Mouse (Mus musculus) heart, embryonic 15.5 days (tissue): Measurements from ENCODE around the gene Gm10271. TPM values are rescaled to one million over a fixed set of nuclear protein-coding genes. Genes with fewer than 3 reads are reported as not detected.

Source experiments
- ATAC-seq: fragments of 200-750 bp; cut with Nextera tagmentation; replicated peaks from 2 replicates; pipeline ENCODE4 v1.8.0; 2017; ENCODE audit warnings: low read depth, moderate TSS enrichment; ENCODE audit not compliant: insufficient number of reproducible peaks, insufficient read depth, low FRiP score
- H3K27ac ChIP-seq: fragments of 300-500 bp; sonication (generic); 2 replicates; pipeline ENCODE4 v1.5.1; 2015; ENCODE audit warnings: mild to moderate bottlenecking, inconsistent platforms
- H3K27me3 ChIP-seq: fragments of 300-500 bp; sonication (generic); 2 replicates; pipeline ENCODE4 v1.6.1; 2015; ENCODE audit warnings: inconsistent platforms
- H3K36me3 ChIP-seq: fragments of 300-500 bp; sonication (generic); 2 replicates; pipeline ENCODE4 v1.6.1; 2015; ENCODE audit warnings: mild to moderate bottlenecking, inconsistent platforms
- H3K4me1 ChIP-seq: fragments of 300-500 bp; sonication (generic); replicated peaks from 2 replicates; pipeline ENCODE4 v1.6.1; 2015; ENCODE audit warnings: inconsistent platforms
- H3K4me2 ChIP-seq: fragments of 300-500 bp; sonication (generic); 2 replicates; pipeline ENCODE4 v1.6.1; 2015; ENCODE audit warnings: inconsistent platforms, mild to moderate bottlenecking, moderate library complexity
- H3K4me3 ChIP-seq: fragments of 300-500 bp; sonication (generic); 2 replicates; pipeline ENCODE4 v1.5.1; 2015; ENCODE audit warnings: mild to moderate bottlenecking, inconsistent platforms
- H3K9ac ChIP-seq: fragments of 300-500 bp; sonication (generic); 2 replicates; pipeline ENCODE4 v1.6.1; 2015; ENCODE audit warnings: mild to moderate bottlenecking, inconsistent platforms
- H3K9me3 ChIP-seq: fragments of 300-500 bp; sonication (generic); replicated peaks from 2 replicates; pipeline ENCODE4 v1.6.1; 2016; ENCODE audit warnings: inconsistent platforms
- WGBS: fragments of 180-500 bp; shearing (Covaris S2); methylation state at CpG from one replicate; pipeline ENCODE4 v1.1.7; 2015; ENCODE audit warnings: mixed read lengths; 5-methylcytosine and 5-hydroxymethylcytosine counted together
- polyA plus RNA-seq: library from polyadenylated mRNA; unstranded; fragments of >200 nt; fragmentation: Nextera tagmentation; extraction: Ambion mirVana; gene quantifications from 2 replicates; pipeline ENCODE4 v1.2.1, GENCODE M21; 2015

Gm10271 gene
- polyA plus RNA-seq, 1 experiment from 2014 or later, result not detected

GRCm38 (mm10) chr10:116977858-116978257 is 5.4 kb upstream of the Gm10271 start:
- H3K4me1 ChIP-seq, result no peaks in the 10 kb centered on the region
- H3K27ac ChIP-seq, result no peak overlapping the region
- no peaks in the 10 kb centered on the region for H3K36me3 ChIP-seq
- no peak overlapping the region for H3K9ac ChIP-seq
- whole genome bisulfite sequencing, result 77% methylated on average over 2 of the region's 2 CpGs
- no peak overlapping the region for H3K4me3 ChIP-seq
- H3K4me2 ChIP-seq, result no peak overlapping the region
- ATAC-seq, result no peak
- no peaks in the 10 kb centered on the region for H3K27me3 ChIP-seq
- no peaks in the 10 kb centered on the region for H3K9me3 ChIP-seq

- no peak overlapping the region for H3K4me2 ChIP-seq
- 43% methylated on average over 4 of the region's 4 CpGs for WGBS
Observed at GRCm38 (mm10) chr10:116977455-116977854, 5.0 kb upstream of the Gm10271 start.

GRCm38 (mm10) chr10:116968741-116969140 is 3.7 kb downstream of the Gm10271 start:
- Histone ChIP-seq H3K9ac (no peak overlapping the region), H3K4me3 (no peak overlapping the region), H3K9me3 (no peaks in the 10 kb centered on the region), H3K4me1 (peaks cover 8% of the 10 kb centered on the region), H3K27ac (no peak overlapping the region), H3K4me2 (no peak overlapping the region), H3K27me3 (no peaks in the 10 kb centered on the region), H3K36me3 (no peaks in the 10 kb centered on the region)
- no peak for ATAC-seq
- 72% methylated on average over 4 of the region's 4 CpGs for WGBS

More at GRCm38 (mm10) chr10:116977455-116977854, 5.0 kb upstream of the Gm10271 start:
- H3K27me3 ChIP-seq, result no peaks in the 10 kb centered on the region
- H3K27ac ChIP-seq, result no peak overlapping the region
- no peak overlapping the region for H3K4me3 ChIP-seq
- H3K36me3 ChIP-seq, result no peaks in the 10 kb centered on the region
- H3K9me3 ChIP-seq, result no peaks in the 10 kb centered on the region
- no peak overlapping the region for H3K9ac ChIP-seq
- H3K4me1 ChIP-seq, result no peaks in the 10 kb centered on the region
- ATAC-seq, result no peak

- Histone ChIP-seq H3K9ac (no peak overlapping the region), H3K27me3 (no peaks in the 10 kb centered on the region), H3K36me3 (no peaks in the 10 kb centered on the region), H3K4me2 (no peak overlapping the region), H3K4me3 (no peak overlapping the region), H3K27ac (no peak overlapping the region), H3K4me1 (peaks cover 8% of the 10 kb centered on the region), H3K9me3 (no peaks in the 10 kb centered on the region)
- ATAC-seq, result no peak
- 59% methylated on average over 6 of the region's 6 CpGs for WGBS
Observed at GRCm38 (mm10) chr10:116966065-116966464, 6.3 kb downstream of the Gm10271 start.

GRCm38 (mm10) chr10:116965297-116965696 is 7.1 kb downstream of the Gm10271 start:
- no peak for ATAC-seq
- Histone ChIP-seq H3K4me3 (no peak overlapping the region), H3K36me3 (no peaks in the 10 kb centered on the region), H3K9me3 (no peaks in the 10 kb centered on the region), H3K27ac (no peak overlapping the region), H3K4me1 (peaks cover 8% of the 10 kb centered on the region), H3K27me3 (no peaks in the 10 kb centered on the region), H3K9ac (no peak overlapping the region), H3K4me2 (no peak overlapping the region)
- 36% methylated on average over 5 of the region's 5 CpGs for WGBS

GRCm38 (mm10) chr10:116964571-116964970 is 7.8 kb downstream of the Gm10271 start:
- Histone ChIP-seq H3K27me3 (no peaks in the 10 kb centered on the region), H3K27ac (no peak overlapping the region), H3K9me3 (no peaks in the 10 kb centered on the region), H3K4me3 (no peak overlapping the region), H3K36me3 (no peaks in the 10 kb centered on the region), H3K9ac (no peak overlapping the region), H3K4me1 (peaks cover 8% of the 10 kb centered on the region), H3K4me2 (no peak overlapping the region)
- WGBS, result 57% methylated on average over 4 of the region's 4 CpGs
- ATAC-seq, result no peak

GRCm38 (mm10) chr10:116964084-116964483 is 8.3 kb downstream of the Gm10271 start:
- no peak overlapping the region for H3K4me2 ChIP-seq

GRCm38 (mm10) chr10:116962803-116963202 is 9.6 kb downstream of the Gm10271 start:
- no peak for ATAC-seq
- Histone ChIP-seq H3K27ac (no peak overlapping the region), H3K36me3 (no peaks in the 10 kb centered on the region), H3K27me3 (no peaks in the 10 kb centered on the region), H3K9me3 (no peaks in the 10 kb centered on the region), H3K9ac (no peak overlapping the region), H3K4me3 (no peak overlapping the region), H3K4me2 (no peak overlapping the region), H3K4me1 (peaks cover 8% of the 10 kb centered on the region)
- WGBS, result 50% methylated on average over 17 of the region's 17 CpGs

More at GRCm38 (mm10) chr10:116964084-116964483, 8.3 kb downstream of the Gm10271 start:
- 77% methylated on average over 11 of the region's 11 CpGs for WGBS
- Histone ChIP-seq H3K27ac (no peak overlapping the region), H3K9ac (no peak overlapping the region), H3K4me1 (peaks cover 8% of the 10 kb centered on the region), H3K9me3 (no peaks in the 10 kb centered on the region), H3K4me3 (no peak overlapping the region), H3K36me3 (no peaks in the 10 kb centered on the region), H3K27me3 (no peaks in the 10 kb centered on the region)
- no peak for ATAC-seq

- no peaks in the 10 kb centered on the region for H3K36me3 ChIP-seq
- H3K9me3 ChIP-seq, result no peaks in the 10 kb centered on the region
- no peaks in the 10 kb centered on the region for H3K27me3 ChIP-seq
- no peak overlapping the region for H3K4me2 ChIP-seq
- ATAC-seq, result no peak
- 71% methylated on average over 14 of the region's 14 CpGs for WGBS
- peaks cover 8% of the 10 kb centered on the region for H3K4me1 ChIP-seq
- H3K27ac ChIP-seq, result no peak overlapping the region
- H3K4me3 ChIP-seq, result no peak overlapping the region
- H3K9ac ChIP-seq, result no peak overlapping the region
Observed at GRCm38 (mm10) chr10:116962152-116962551, 10.3 kb downstream of the Gm10271 start.

GRCm38 (mm10) chr10:116957867-116958551 is 14.4 kb downstream of the Gm10271 start:
- 36% methylated on average over 5 of the region's 5 CpGs for WGBS

GRCm38 (mm10) chr10:116956483-116957158 is 15.8 kb downstream of the Gm10271 start:
- H3K9ac ChIP-seq, result no peak overlapping the region
- no peak overlapping the region for H3K4me2 ChIP-seq
- H3K36me3 ChIP-seq, result no peaks in the 10 kb centered on the region
- WGBS, result 90% methylated on average over 11 of the region's 11 CpGs
- no peaks in the 10 kb centered on the region for H3K27me3 ChIP-seq
- no peak for ATAC-seq
- H3K9me3 ChIP-seq, result no peaks in the 10 kb centered on the region
- H3K27ac ChIP-seq, result no peak overlapping the region
- H3K4me3 ChIP-seq, result no peak overlapping the region
- H3K4me1 ChIP-seq, result no peaks in the 10 kb centered on the region

More at GRCm38 (mm10) chr10:116957867-116958551, 14.4 kb downstream of the Gm10271 start:
- Histone ChIP-seq H3K36me3 (no peaks in the 10 kb centered on the region), H3K4me2 (no peak overlapping the region), H3K27me3 (no peaks in the 10 kb centered on the region), H3K27ac (no peak overlapping the region), H3K4me1 (no peaks in the 10 kb centered on the region), H3K9me3 (no peaks in the 10 kb centered on the region), H3K9ac (no peak overlapping the region), H3K4me3 (no peak overlapping the region)
- ATAC-seq, result no peak

- H3K4me2 ChIP-seq, result no peak overlapping the region
- WGBS, result 79% methylated on average over 6 of the region's 6 CpGs
- no peak for ATAC-seq
Observed at GRCm38 (mm10) chr10:116955191-116955590, 17.2 kb downstream of the Gm10271 start.

More at GRCm38 (mm10) chr10:116955191-116955590, 17.2 kb downstream of the Gm10271 start:
- Histone ChIP-seq H3K27ac (no peak overlapping the region), H3K27me3 (no peaks in the 10 kb centered on the region), H3K4me3 (no peak overlapping the region), H3K36me3 (no peaks in the 10 kb centered on the region), H3K4me1 (no peaks in the 10 kb centered on the region; the same call in 1 of the 2 replicates), H3K9ac (no peak overlapping the region), H3K9me3 (no peaks in the 10 kb centered on the region)
